Mouse (Mus musculus) frontal cortex, adult (tissue): Measurements from ENCODE around the gene Per2.

Experiments used
- ATAC-seq: cut with Nextera tagmentation; 2 replicates; pipeline ENCODE4 v1.9.2; 2017; ENCODE audit warnings: mild to moderate bottlenecking, moderate library complexity, mixed read lengths; ENCODE audit not compliant: low TSS enrichment

Gene Per2

GRCm38 (mm10) chr1:91390369-91390768 lies 68.8 kb downstream of the Per2 start:
- no peak for ATAC-seq

GRCm38 (mm10) chr1:91381091-91381471 lies 78.0 kb downstream of the Per2 start:
- ATAC-seq, result no peak

- ATAC-seq, result peak; percentile 75; the same call in 1 of the 2 replicates
These were observed 78.6 kb downstream of the Per2 start for GRCm38 (mm10) chr1:91380453-91381090.

- no peak for ATAC-seq
These were observed 85.7 kb downstream of the Per2 start for GRCm38 (mm10) chr1:91373414-91373835.

GRCm38 (mm10) chr1:91370055-91370454 lies 89.1 kb downstream of the Per2 start:
- no peak for ATAC-seq

- no peak for ATAC-seq
These were observed 89.7 kb downstream of the Per2 start for GRCm38 (mm10) chr1:91369408-91369807.

- no peak for ATAC-seq
These were observed 91.8 kb downstream of the Per2 start for GRCm38 (mm10) chr1:91367295-91367694.

GRCm38 (mm10) chr1:91366215-91367108 lies 92.7 kb downstream of the Per2 start, which contains the start of gene Erfe:
Gene Erfe, plus strand, starts transcription at chr1:91366430.
- peak; percentile 14; the same call in 1 of the 2 replicates for ATAC-seq
